Comparison of ENCODE assay signal across 12 mouse cellular contexts in genomic region chr8:25389947-25390346, GRCm38 (mm10).
DNase-seq lines count a peak whose midpoint lies in the region; ATAC-seq and TF ChIP-seq lines count a peak whose summit lies in the region.
"Had no signal": no experiment of that assay in that cellular context is flagged by ENCODE, and none has a peak within 500 bp of the region (broad histone marks: within the 10 kb centered on the region; RNA-seq: fewer than 3 reads in every experiment).

No protein-coding gene starts in this region.

- H3K27ac ChIP-seq in forebrain, embryonic 10.5 days = peak overlapping the region; percentile 75
- peak overlapping the region; percentile 67 for H3K27ac ChIP-seq in hindbrain, embryonic 15.5 days (replicated peaks)
- H3K27ac ChIP-seq in midbrain, postnatal 0 days (ENCODE audit: low read depth, low read length) = peak overlapping the region; percentile 52
- H3K27ac ChIP-seq: stomach, embryonic 15.5 days had no signal

- H3K4me1 ChIP-seq in forebrain, embryonic 10.5 days = peaks cover 55% of the 10 kb centered on the region
- H3K4me1 ChIP-seq in hindbrain, embryonic 15.5 days (replicated peaks) = peaks cover 42% of the 10 kb centered on the region
- H3K4me1 ChIP-seq in midbrain, postnatal 0 days (ENCODE audit: insufficient read depth, low read length) = peaks cover 14% of the 10 kb centered on the region; the same call in 1 of the 2 replicates

- H3K9me3 ChIP-seq in forebrain, embryonic 10.5 days = no peaks in the 10 kb centered on the region
- H3K9me3 ChIP-seq in hindbrain, embryonic 15.5 days = no peaks in the 10 kb centered on the region
- no peaks in the 10 kb centered on the region for H3K9me3 ChIP-seq in midbrain, postnatal 0 days (ENCODE audit: low read length)
- H3K9me3 ChIP-seq: stomach, embryonic 15.5 days had no signal

- H3K36me3 ChIP-seq in forebrain, embryonic 10.5 days (replicated peaks) = no peaks in the 10 kb centered on the region
- no peaks in the 10 kb centered on the region for H3K36me3 ChIP-seq in hindbrain, embryonic 15.5 days
- no peaks in the 10 kb centered on the region for H3K36me3 ChIP-seq in midbrain, postnatal 0 days (ENCODE audit: insufficient read depth, low read length)
- H3K36me3 ChIP-seq: stomach, embryonic 15.5 days had no signal

- H3K4me3 ChIP-seq in forebrain, embryonic 10.5 days = no peak overlapping the region
- H3K4me3 ChIP-seq in hindbrain, embryonic 15.5 days = no peak overlapping the region
- no peak overlapping the region for H3K4me3 ChIP-seq in midbrain, postnatal 0 days (ENCODE audit: low read depth, low read length)
- H3K4me3 ChIP-seq: stomach, embryonic 15.5 days had no signal

- no peak for TF ChIP-seq CTCF in midbrain, postnatal 0 days (IDR thresholded peaks at IDR 0.05)

- peak; percentile 43 for ATAC-seq in hindbrain, embryonic 15.5 days (ENCODE audit: low FRiP score, low read depth)
- ATAC-seq in midbrain, postnatal 0 days (ENCODE audit: low FRiP score) = peak; percentile 33; the same call in 1 of the 2 replicates
- ATAC-seq: CD4-positive, CD25-positive, alpha-beta regulatory T cell, adult 4 months had no signal

- intact Hi-C loops in left cerebral cortex, postnatal 4 days (cut with DNase I) = no loop called here

- no peak overlapping the region for H3K4me2 ChIP-seq in hindbrain, embryonic 15.5 days
- H3K4me2 ChIP-seq in midbrain, postnatal 0 days (ENCODE audit: low read depth, low read length, poor library complexity, severe bottlenecking) = no peak overlapping the region
- H3K4me2 ChIP-seq: stomach, embryonic 15.5 days had no signal

- peak; percentile 21 for DNase-seq in left cerebral cortex, postnatal 4 days
- DNase-seq in left cerebral cortex, adult 11 months (ENCODE audit: low spot score) = no peak
- no peak for DNase-seq in forebrain, embryonic 10.5 days (ENCODE audit: extremely low spot score, low spot score)
- DNase-seq in midbrain, postnatal 0 days (ENCODE audit: low spot score) = peak; percentile 55
- DNase-seq in right cerebral cortex, postnatal 4 days = no peak
- no peak for DNase-seq in gastrocnemius, postnatal 4 days (ENCODE audit: low spot score in 2 of 2)
- DNase-seq in urinary bladder, postnatal 10 days (ENCODE audit: low spot score) = no peak
- DNase-seq: adrenal gland, adult 8-10 months; thymus, postnatal 4 days had no signal

- WGBS in forebrain, embryonic 10.5 days = 52% methylated on average over 9 of the region's 10 CpGs
- WGBS in hindbrain, embryonic 15.5 days = 47% methylated on average over 8 of the region's 10 CpGs
- 42% methylated on average over 9 of the region's 10 CpGs for WGBS in midbrain, postnatal 0 days

- H3K9ac ChIP-seq in hindbrain, embryonic 15.5 days = no peak overlapping the region
- no peak overlapping the region for H3K9ac ChIP-seq in midbrain, postnatal 0 days (replicated peaks; ENCODE audit: low read length, poor library complexity, severe bottlenecking)
- H3K9ac ChIP-seq: stomach, embryonic 15.5 days had no signal

- H3K27me3 ChIP-seq in forebrain, embryonic 10.5 days (ENCODE audit: poor library complexity, severe bottlenecking) = peaks cover 45% of the 10 kb centered on the region
- no peaks in the 10 kb centered on the region for H3K27me3 ChIP-seq in hindbrain, embryonic 15.5 days
- no peaks in the 10 kb centered on the region for H3K27me3 ChIP-seq in midbrain, postnatal 0 days (ENCODE audit: insufficient read depth, low read length)
- H3K27me3 ChIP-seq: stomach, embryonic 15.5 days had no signal

Comparison
In these comparisons a context has a peak if more than half of its experiments do, and no peak if none do; other contexts are left out.
1. DNase-seq: peak in left cerebral cortex, postnatal 4 days (single experiment) and midbrain, postnatal 0 days (single experiment); none in left cerebral cortex, adult 11 months (single experiment), forebrain, embryonic 10.5 days (single experiment), right cerebral cortex, postnatal 4 days (single experiment), gastrocnemius, postnatal 4 days (0 of 2) and urinary bladder, postnatal 10 days (single experiment).
2. Peak in every context shown above with its lines, with median percentiles within 50 percentile points of each other: H3K27ac ChIP-seq.